Mouse (Mus musculus) adrenal gland, postnatal 10 days (tissue): Measurements from ENCODE around the gene Dusp7. TPM values are rescaled to one million over a fixed set of nuclear protein-coding genes. Genes with fewer than 3 reads are reported as not detected.

Experiments used
- DNase-seq: peaks from one replicate; pipeline ENCODE4 v3.0.0; 2021; ENCODE audit warnings: mixed read lengths
- total RNA-seq, 2 experiments: library from RNA; stranded (reverse); gene quantifications; 2 replicates each; pipeline ENCODE4 v1.2.3; 2021

The Dusp7 gene
- total RNA-seq, 2 experiments from 2014 or later = 21.0 to 26.1 TPM

- peak; percentile 67 for DNase-seq
Measured at GRCm38 (mm10) chr9:106386181-106386864, 17.9 kb downstream of the Dusp7 start.

- DNase-seq = no peak
Measured at GRCm38 (mm10) chr9:106392828-106393527, 24.5 kb downstream of the Dusp7 start.

- DNase-seq = no peak
Measured at GRCm38 (mm10) chr9:106393548-106393947, 25.1 kb downstream of the Dusp7 start.

- DNase-seq = peak; percentile 36
Measured at GRCm38 (mm10) chr9:106394649-106395602, 26.5 kb downstream of the Dusp7 start.

- no peak for DNase-seq
Measured at GRCm38 (mm10) chr9:106397733-106398132, 29.3 kb downstream of the Dusp7 start.

GRCm38 (mm10) chr9:106398667-106399311 is 30.4 kb downstream of the Dusp7 start:
- DNase-seq = no peak

GRCm38 (mm10) chr9:106399808-106400207 is 31.4 kb downstream of the Dusp7 start:
- no peak for DNase-seq

- DNase-seq = no peak
Measured at GRCm38 (mm10) chr9:106402149-106402548, 33.7 kb downstream of the Dusp7 start.

GRCm38 (mm10) chr9:106402607-106403375 is 34.4 kb downstream of the Dusp7 start:
- DNase-seq = no peak

- no peak for DNase-seq
Measured at GRCm38 (mm10) chr9:106405275-106405674, 36.8 kb downstream of the Dusp7 start.

GRCm38 (mm10) chr9:106406443-106407078 is 38.1 kb downstream of the Dusp7 start:
- DNase-seq = peak; percentile 43

- DNase-seq = no peak
Measured at GRCm38 (mm10) chr9:106409096-106409495, 40.7 kb downstream of the Dusp7 start.

- no peak for DNase-seq
Measured at GRCm38 (mm10) chr9:106410086-106410650, 41.7 kb downstream of the Dusp7 start.

- no peak for DNase-seq
Measured at GRCm38 (mm10) chr9:106411091-106411594, 42.7 kb downstream of the Dusp7 start.

GRCm38 (mm10) chr9:106411729-106412128 is 43.3 kb downstream of the Dusp7 start:
- DNase-seq = no peak

GRCm38 (mm10) chr9:106412210-106412609 is 43.8 kb downstream of the Dusp7 start:
- DNase-seq = no peak

GRCm38 (mm10) chr9:106413606-106414005 is 45.2 kb downstream of the Dusp7 start:
- DNase-seq = no peak

- no peak for DNase-seq
Measured at GRCm38 (mm10) chr9:106416826-106417225, 48.4 kb downstream of the Dusp7 start.

- peak; percentile 87 for DNase-seq
Measured at GRCm38 (mm10) chr9:106417841-106418625, 49.6 kb downstream of the Dusp7 start.
